Mouse (Mus musculus): Measurements from ENCODE around the gene Dis3l2.

GRCm38 (mm10) chr1:87095642-87096041, 392.0 kb downstream of the Dis3l2 start:
- TF ChIP-seq POLR2A (IDR thresholded peaks at IDR 0.05; ENCODE audit: borderline replicate concordance, control insufficient read depth, low read depth, low read length) (no peak), CTCF (IDR thresholded peaks at IDR 0.05; ENCODE audit: control insufficient read depth, insufficient read depth, low read length) (no peak)

Measured in bone marrow, adult 2 months (tissue).